Mouse (Mus musculus) embryonic facial prominence, embryonic 12.5 days (tissue): ENCODE measurements at regions not wholly inside any gene's neighbourhood (a gene's known extent, or its start where the extent isn't known, plus 50 kb on each side); places are given as distances from the start of the nearest gene placed in this dataset.

Source experiments
- ATAC-seq: fragments of 200-750 bp; cut with Nextera tagmentation; 2 replicates; pipeline ENCODE4 v1.8.0; 2017; ENCODE audit not compliant: insufficient number of reproducible peaks, insufficient read depth, low FRiP score, low TSS enrichment
- H3K27ac ChIP-seq: fragments of 300-500 bp; sonication (generic); 2 replicates; pipeline ENCODE4 v1.5.1; 2016; ENCODE audit warnings: mild to moderate bottlenecking
- H3K27me3 ChIP-seq: fragments of 300-500 bp; sonication (generic); 2 replicates; pipeline ENCODE4 v1.6.1; 2016; ENCODE audit warnings: mild to moderate bottlenecking, moderate library complexity
- H3K36me3 ChIP-seq: fragments of 300-500 bp; sonication (generic); 2 replicates; pipeline ENCODE4 v1.6.1; 2016; ENCODE audit warnings: mild to moderate bottlenecking
- H3K4me1 ChIP-seq: fragments of 300-500 bp; sonication (generic); 2 replicates; pipeline ENCODE4 v1.6.1; 2016
- H3K4me2 ChIP-seq: fragments of 300-500 bp; sonication (generic); replicated peaks from 2 replicates; pipeline ENCODE4 v1.6.1; 2016; ENCODE audit warnings: mild to moderate bottlenecking, moderate library complexity
- H3K4me3 ChIP-seq: fragments of 300-500 bp; sonication (generic); 2 replicates; pipeline ENCODE4 v1.5.1; 2016; ENCODE audit warnings: mild to moderate bottlenecking
- H3K9ac ChIP-seq: fragments of 300-500 bp; sonication (generic); 2 replicates; pipeline ENCODE4 v1.6.1; 2016; ENCODE audit warnings: mild to moderate bottlenecking, moderate library complexity
- H3K9me3 ChIP-seq: fragments of 300-500 bp; sonication (generic); 2 replicates; pipeline ENCODE4 v1.6.1; 2016; ENCODE audit warnings: mild to moderate bottlenecking, moderate library complexity
- WGBS: fragments of 180-500 bp; shearing (Covaris S2); methylation state at CpG from one replicate; pipeline ENCODE4 v1.1.7; 2016; 5-methylcytosine and 5-hydroxymethylcytosine counted together

DNA sequence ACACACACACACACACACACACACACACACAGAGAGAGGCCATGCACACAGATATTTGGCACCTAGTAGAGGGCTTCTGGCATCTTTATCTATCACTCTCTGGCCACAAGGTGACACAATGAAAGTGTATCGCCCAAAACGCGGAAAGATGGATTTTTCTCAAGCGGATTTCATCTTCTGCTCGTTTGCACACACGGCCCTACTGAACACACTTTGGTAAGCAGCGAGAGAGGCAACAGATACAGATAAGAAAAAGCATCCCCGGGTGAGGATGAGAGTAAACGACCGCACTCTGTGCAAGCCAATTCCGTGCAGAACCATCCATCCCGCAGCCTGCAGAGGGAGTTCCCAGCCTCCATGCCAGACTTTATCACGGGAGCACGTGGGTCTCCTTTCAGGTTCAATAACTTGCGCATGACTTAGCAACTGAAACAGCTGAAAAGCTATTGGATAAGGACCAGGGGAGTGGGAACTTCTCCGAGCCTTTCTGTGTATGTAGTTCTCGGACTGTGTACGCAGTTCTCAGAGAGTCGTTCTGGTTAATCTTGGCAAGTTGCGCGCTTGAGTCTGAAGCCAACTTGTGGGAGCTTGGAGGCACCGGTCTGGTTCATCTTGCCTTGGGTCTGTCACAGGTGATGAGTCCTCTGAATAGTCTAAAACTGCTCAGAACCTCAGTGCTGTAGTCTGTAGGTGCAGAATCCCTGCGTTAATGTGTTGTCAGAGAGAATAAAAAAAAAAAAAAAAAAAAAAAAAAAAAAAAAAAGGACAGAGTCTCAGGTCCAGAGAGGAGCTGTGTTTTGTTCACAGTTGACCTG, 97.2 kb upstream of the Tmem178 start:
- H3K9ac ChIP-seq = no peak overlapping the region
- no peaks in the 10 kb centered on the region for H3K36me3 ChIP-seq
- H3K4me3 ChIP-seq = no peak overlapping the region
- WGBS = 81% methylated on average over 23 of the region's 23 CpGs
- no peaks in the 10 kb centered on the region for H3K9me3 ChIP-seq
- H3K27ac ChIP-seq = no peak overlapping the region
- no peaks in the 10 kb centered on the region for H3K4me1 ChIP-seq
- no peak overlapping the region for H3K4me2 ChIP-seq
- no peak for ATAC-seq
- no peaks in the 10 kb centered on the region for H3K27me3 ChIP-seq

DNA sequence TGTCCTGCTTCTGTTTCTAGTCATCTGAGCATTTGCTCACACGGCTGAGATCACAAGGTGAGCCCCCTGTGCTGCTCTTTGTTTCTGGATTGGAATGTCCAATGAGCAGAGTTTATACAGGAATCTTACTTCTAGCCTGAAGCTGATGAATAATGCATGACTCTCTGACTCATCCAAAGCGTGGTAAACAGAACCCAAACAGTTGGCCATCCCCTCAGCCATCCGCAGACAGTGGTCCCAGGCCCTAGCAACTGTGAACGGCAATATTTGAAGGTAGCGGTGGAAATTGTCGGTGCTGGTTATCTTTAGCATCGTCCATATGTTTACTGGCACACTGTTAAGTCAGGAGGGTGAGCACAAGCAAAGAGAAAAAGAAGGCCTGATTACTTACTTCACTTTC, 99.1 kb upstream of the Tmem178 start:
- no peaks in the 10 kb centered on the region for H3K27me3 ChIP-seq
- no peaks in the 10 kb centered on the region for H3K4me1 ChIP-seq
- H3K4me3 ChIP-seq = no peak overlapping the region
- H3K9ac ChIP-seq = no peak overlapping the region
- no peak overlapping the region for H3K4me2 ChIP-seq
- no peaks in the 10 kb centered on the region for H3K36me3 ChIP-seq
- no peak overlapping the region for H3K27ac ChIP-seq
- WGBS = 75% methylated on average over 7 of the region's 7 CpGs
- ATAC-seq = no peak
- H3K9me3 ChIP-seq = no peaks in the 10 kb centered on the region

DNA sequence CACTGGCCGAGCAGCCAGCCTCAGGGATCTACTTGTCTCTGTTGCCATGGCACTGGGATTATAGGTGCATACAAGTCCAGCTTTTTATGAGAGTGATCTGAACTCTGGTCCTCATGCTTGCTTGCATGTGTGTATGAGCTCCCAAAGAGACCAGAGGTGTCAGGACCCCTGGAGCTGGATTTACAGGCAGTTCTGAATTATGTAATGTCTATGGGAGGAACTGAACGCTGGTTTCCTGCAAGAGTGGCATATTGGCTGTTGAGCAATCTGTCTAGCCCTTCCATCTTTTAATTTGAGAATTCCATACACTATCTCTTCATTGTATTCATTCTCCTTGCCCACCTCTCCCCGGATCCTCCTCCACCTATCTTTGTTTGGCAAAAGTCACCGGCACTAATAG, 102.5 kb upstream of the Tmem178 start:
- H3K9me3 ChIP-seq = no peaks in the 10 kb centered on the region
- no peaks in the 10 kb centered on the region for H3K36me3 ChIP-seq
- no peak overlapping the region for H3K27ac ChIP-seq
- no peaks in the 10 kb centered on the region for H3K4me1 ChIP-seq
- H3K27me3 ChIP-seq = no peaks in the 10 kb centered on the region
- ATAC-seq = no peak
- H3K9ac ChIP-seq = no peak overlapping the region
- WGBS = 89% methylated on average over 4 of the region's 4 CpGs
- no peak overlapping the region for H3K4me3 ChIP-seq
- no peak overlapping the region for H3K4me2 ChIP-seq

DNA sequence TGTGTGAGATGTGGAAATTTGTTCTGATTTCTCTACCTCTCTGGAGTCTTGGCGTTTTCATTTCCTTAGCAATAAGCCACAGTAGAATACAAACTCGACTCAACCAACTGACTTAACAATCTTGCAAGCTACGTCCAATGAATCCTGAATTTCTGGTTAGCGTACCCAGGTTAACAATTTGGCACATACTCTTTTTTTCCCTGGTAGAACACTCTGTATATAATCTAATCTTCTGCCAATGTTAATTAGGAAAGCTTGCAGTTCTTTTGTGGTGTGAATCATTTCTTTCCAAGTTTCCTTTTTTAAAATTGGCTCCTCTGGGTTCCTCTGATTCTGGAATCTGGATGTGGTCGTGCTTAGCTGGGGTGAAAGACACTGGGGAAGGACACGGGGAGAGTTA, 103.5 kb upstream of the Tmem178 start:
- ATAC-seq = no peak
- no peak overlapping the region for H3K4me3 ChIP-seq
- H3K4me2 ChIP-seq = no peak overlapping the region
- no peak overlapping the region for H3K27ac ChIP-seq
- no peaks in the 10 kb centered on the region for H3K4me1 ChIP-seq
- no peaks in the 10 kb centered on the region for H3K36me3 ChIP-seq
- no peaks in the 10 kb centered on the region for H3K9me3 ChIP-seq
- WGBS = 82% methylated on average over 6 of the region's 6 CpGs
- H3K9ac ChIP-seq = no peak overlapping the region
- H3K27me3 ChIP-seq = no peaks in the 10 kb centered on the region

DNA sequence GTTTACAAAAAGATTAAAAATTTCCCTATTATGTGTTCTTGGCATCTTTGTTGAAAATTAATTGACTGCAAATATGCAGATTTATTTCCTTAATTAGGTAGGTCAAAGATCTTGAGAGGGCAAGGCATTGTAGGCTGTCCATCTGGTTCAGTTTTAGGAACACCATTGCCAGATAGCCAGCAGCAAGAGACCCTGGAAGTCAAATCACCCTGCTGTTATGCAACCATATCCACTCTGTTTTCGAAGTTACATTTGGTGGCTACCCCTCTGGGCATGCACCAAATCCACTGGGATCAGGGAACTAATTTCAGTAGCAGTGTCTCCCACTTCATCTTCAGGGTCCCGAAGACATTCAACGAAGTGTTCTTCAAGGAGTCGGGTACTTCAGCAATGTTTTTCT, 104.0 kb upstream of the Tmem178 start:
- Histone ChIP-seq H3K9ac (no peak overlapping the region), H3K4me2 (no peak overlapping the region), H3K27ac (no peak overlapping the region), H3K36me3 (no peaks in the 10 kb centered on the region), H3K9me3 (no peaks in the 10 kb centered on the region), H3K4me1 (no peaks in the 10 kb centered on the region), H3K4me3 (no peak overlapping the region), H3K27me3 (no peaks in the 10 kb centered on the region)
- ATAC-seq = no peak
- 75% methylated on average over 4 of the region's 4 CpGs for WGBS

DNA sequence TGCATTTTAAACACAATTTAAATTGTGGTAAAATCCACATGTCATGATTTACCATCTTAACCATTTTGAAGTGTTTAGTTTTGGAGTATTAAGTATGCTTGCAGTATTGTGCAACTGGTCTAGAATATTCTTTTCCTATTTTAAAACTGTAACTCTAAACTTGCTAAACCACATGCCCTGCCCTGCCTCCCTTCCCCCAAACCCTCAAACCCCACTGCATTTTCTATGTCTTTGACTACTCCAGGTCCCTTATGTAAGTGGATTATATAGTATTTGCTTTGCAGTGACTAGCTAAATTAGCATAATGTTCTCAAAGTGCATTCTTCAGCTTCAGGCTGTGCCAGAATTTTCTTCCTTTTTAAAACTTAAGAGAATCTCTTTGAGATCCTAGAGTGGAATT, 106.4 kb upstream of the Map4k3 start:
- ATAC-seq = 0 out of 2 replicates have a peak, but pooled peaks have one; percentile 44
- Histone ChIP-seq H3K27me3 (no peaks in the 10 kb centered on the region), H3K36me3 (no peaks in the 10 kb centered on the region), H3K9me3 (no peaks in the 10 kb centered on the region), H3K27ac (no peak overlapping the region), H3K9ac (no peak overlapping the region), H3K4me2 (no peak overlapping the region), H3K4me3 (no peak overlapping the region), H3K4me1 (peaks cover 9% of the 10 kb centered on the region)

DNA sequence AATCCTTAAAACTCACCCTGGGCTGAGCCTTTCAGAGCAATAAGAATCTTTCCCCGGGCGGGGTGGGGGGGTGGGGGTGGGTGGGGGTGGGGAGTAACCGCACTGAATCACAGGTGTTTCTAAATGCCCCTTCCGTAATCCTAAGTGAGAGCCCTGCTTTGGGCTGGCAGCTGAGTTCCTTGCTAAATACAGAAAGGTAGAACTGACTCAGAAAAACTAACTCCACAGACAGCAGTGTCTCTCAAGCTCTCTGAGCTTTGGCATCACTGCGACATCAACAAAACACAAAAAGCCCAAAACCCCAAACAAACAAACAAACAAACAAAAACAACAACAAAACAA, 105.9 kb upstream of the Map4k3 start:
- H3K27ac ChIP-seq = no peak overlapping the region
- H3K4me2 ChIP-seq = no peak overlapping the region
- WGBS = 32% methylated on average over 5 of the region's 5 CpGs

DNA sequence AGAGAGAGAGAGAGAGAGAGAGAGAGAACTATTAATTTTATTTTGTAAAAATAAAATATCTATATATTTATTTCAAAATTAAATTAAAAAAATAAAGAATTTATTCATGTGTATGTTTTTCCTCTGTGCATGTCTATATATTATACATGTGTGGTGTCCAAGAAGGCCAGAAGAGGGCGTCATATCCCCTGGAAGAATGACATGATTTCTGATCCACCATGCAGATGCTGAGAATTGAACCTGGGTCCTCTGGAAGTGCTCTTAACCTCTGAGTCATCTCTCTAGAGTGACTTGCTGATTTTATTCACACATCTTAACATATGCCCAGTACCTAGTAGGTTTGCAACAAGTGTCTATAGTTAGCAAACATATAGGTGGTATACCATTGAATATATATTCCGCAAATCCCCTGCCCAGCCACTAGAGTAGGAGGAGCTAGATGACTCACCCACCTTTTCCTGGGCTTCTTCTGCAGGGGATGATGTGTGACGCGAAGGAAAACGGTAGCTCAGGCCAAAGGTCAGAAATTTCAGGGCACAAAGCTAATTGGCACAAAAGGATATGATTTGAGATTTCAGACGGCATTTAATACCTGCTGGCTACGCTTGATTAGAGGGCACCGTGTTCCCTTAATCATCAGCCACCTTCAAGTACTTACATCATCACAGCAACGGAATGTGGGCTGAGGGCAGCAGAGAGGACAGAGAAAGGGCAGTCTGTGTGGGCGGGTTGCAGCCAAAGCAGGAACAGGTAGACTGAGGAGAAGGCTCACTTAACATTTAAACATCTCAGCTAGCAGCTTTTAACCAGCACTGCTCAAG, 105.3 kb upstream of the Map4k3 start:
- ATAC-seq = no peak
- WGBS = 24% methylated on average over 10 of the region's 10 CpGs
- no peaks in the 10 kb centered on the region for H3K36me3 ChIP-seq
- no peaks in the 10 kb centered on the region for H3K9me3 ChIP-seq
- no peaks in the 10 kb centered on the region for H3K27me3 ChIP-seq
- no peak overlapping the region for H3K9ac ChIP-seq
- no peak overlapping the region for H3K27ac ChIP-seq
- H3K4me1 ChIP-seq = peaks cover 9% of the 10 kb centered on the region
- H3K4me2 ChIP-seq = no peak overlapping the region
- no peak overlapping the region for H3K4me3 ChIP-seq

More for the DNA sequence above, 105.9 kb upstream of the Map4k3 start:
- H3K4me3 ChIP-seq = no peak overlapping the region
- no peaks in the 10 kb centered on the region for H3K27me3 ChIP-seq
- H3K9me3 ChIP-seq = no peaks in the 10 kb centered on the region
- H3K36me3 ChIP-seq = no peaks in the 10 kb centered on the region
- peaks cover 9% of the 10 kb centered on the region for H3K4me1 ChIP-seq
- ATAC-seq = no peak
- no peak overlapping the region for H3K9ac ChIP-seq

DNA sequence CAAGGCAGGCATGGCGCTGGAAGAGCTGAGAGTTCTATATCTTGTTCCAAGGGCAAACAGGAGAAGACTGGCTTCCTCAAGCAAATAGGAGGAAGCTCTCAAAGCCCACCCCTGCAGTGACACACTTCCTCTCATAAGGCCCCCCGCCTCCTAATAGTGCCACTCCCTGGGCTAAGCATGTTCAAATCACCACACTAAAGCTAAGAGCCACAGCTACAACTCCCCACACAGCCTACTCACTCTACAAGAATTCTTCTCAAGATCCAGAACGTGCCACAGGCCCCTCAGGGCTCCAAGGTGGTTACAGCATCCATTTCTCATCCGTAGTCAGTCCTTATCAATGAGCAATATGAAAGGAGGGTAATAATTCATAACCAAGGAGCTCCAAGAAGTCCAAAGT, 103.4 kb upstream of the Map4k3 start:
- Histone ChIP-seq H3K4me1 (peaks cover 15% of the 10 kb centered on the region), H3K4me2 (no peak overlapping the region), H3K9ac (no peak overlapping the region), H3K4me3 (no peak overlapping the region), H3K9me3 (no peaks in the 10 kb centered on the region), H3K27ac (no peak overlapping the region), H3K36me3 (no peaks in the 10 kb centered on the region), H3K27me3 (no peaks in the 10 kb centered on the region)
- WGBS = 76% methylated on average over 4 of the region's 4 CpGs
- ATAC-seq = no peak

DNA sequence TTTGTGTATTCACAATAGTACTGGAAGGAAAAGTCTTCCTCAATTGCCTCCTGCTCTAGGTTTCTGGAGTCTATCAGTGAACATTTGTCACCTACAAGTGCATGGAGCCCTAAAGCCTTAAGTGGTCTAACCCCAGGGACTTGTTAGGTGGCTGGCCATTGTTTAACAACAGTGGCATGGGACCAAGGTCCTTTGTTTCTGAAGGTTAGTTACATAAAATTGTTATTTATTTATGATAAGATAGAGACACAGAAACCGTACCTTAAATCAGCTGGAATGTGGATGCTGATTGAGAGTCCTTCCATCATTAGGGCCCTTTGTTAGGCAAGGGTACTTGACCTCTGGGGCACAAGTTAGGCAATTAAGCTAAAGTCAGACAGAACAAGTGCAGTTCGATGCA, 99.6 kb upstream of the Map4k3 start:
- Histone ChIP-seq H3K27ac (no peak overlapping the region), H3K27me3 (no peaks in the 10 kb centered on the region), H3K36me3 (no peaks in the 10 kb centered on the region), H3K4me2 (no peak overlapping the region), H3K4me1 (peaks cover 21% of the 10 kb centered on the region), H3K9ac (no peak overlapping the region), H3K4me3 (no peak overlapping the region), H3K9me3 (no peaks in the 10 kb centered on the region)
- WGBS = 44% methylated on average over 2 of the region's 2 CpGs
- no peak for ATAC-seq

DNA sequence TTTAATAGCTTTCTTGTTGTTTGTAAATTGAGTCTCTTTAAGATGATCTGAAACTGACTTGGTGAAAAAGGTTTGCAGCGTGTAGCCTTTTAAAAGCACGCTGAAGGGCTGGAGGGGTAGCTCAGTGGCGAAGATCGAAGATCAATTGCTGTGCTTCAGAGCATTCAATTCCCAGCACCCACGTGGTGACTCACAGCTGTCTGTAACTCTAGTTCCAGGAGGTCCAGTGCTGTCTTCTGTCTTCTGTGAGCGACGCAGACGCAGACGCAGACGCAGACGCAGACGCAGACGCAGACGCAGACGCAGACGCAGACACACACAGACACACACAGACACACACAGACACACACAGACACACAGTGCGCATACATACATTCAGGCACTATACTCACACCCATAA, 99.1 kb upstream of the Map4k3 start:
- no peak overlapping the region for H3K4me2 ChIP-seq
- no peak overlapping the region for H3K9ac ChIP-seq
- 86% methylated on average over 17 of the region's 17 CpGs for WGBS
- H3K27ac ChIP-seq = no peak overlapping the region
- peaks cover 21% of the 10 kb centered on the region for H3K4me1 ChIP-seq
- H3K9me3 ChIP-seq = no peaks in the 10 kb centered on the region
- no peak overlapping the region for H3K4me3 ChIP-seq
- no peak for ATAC-seq
- H3K27me3 ChIP-seq = no peaks in the 10 kb centered on the region
- no peaks in the 10 kb centered on the region for H3K36me3 ChIP-seq
